Mouse (Mus musculus): ENCODE data around the gene Rtn4r.
"Not testable (repeated sequence)": the region's sequence is repeated elsewhere in the genome, so short reads cannot be mapped to it uniquely, and the experiment has no call there.

Gene Rtn4r

GRCm38 (mm10) chr16:18195561-18195960 lies 68.1 kb downstream of the Rtn4r start:
- not testable (repeated sequence) for DNase-seq (ENCODE audit: low spot score)

- no peak for DNase-seq (ENCODE audit: low spot score)
Observed at GRCm38 (mm10) chr16:18197881-18198280, 70.4 kb downstream of the Rtn4r start.

- DNase-seq (ENCODE audit: low spot score), result no peak
Observed at GRCm38 (mm10) chr16:18198365-18199098, 71.1 kb downstream of the Rtn4r start.

- DNase-seq (ENCODE audit: low spot score), result no peak
Observed at GRCm38 (mm10) chr16:18200062-18200461, 72.6 kb downstream of the Rtn4r start.

GRCm38 (mm10) chr16:18201620-18202019 lies 74.2 kb downstream of the Rtn4r start:
- no peak for DNase-seq (ENCODE audit: low spot score)
